9 mouse cellular contexts compared by ENCODE assay signal in the genomic region with DNA sequence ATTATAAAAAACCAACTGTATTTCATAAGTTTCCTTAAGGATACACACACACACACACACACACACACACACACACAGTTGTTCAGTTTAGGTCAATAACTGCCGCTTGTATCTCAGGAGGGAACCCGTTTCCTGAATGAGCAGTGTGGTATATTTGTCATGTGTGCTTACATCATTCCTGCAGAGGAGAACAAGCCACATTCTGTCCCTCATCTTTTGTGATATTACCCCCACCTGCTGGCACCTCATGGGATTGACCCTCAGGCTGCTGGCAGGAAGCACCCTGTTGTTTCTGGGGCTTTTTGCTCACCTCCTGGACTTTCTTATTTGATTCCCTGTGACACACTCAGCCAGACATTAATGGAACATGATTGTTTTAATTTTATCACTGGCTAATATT.
DNase-seq lines count a peak whose midpoint lies in the region; ATAC-seq lines count a peak whose summit lies in the region.
"Had no signal": no experiment of that assay in that cellular context is flagged by ENCODE, and none has a peak within 500 bp of the region (broad histone marks: within the 10 kb centered on the region; RNA-seq: fewer than 3 reads in every experiment).

No protein-coding gene starts in this region.

- H3K36me3 ChIP-seq in forebrain, embryonic 11.5 days (ENCODE audit: control insufficient read depth, insufficient read depth, low read length), result no peaks in the 10 kb centered on the region
- H3K36me3 ChIP-seq in liver, embryonic 16.5 days (ENCODE audit: control insufficient read depth, insufficient read depth), result no peaks in the 10 kb centered on the region
- no peaks in the 10 kb centered on the region for H3K36me3 ChIP-seq in neural tube, embryonic 13.5 days
- H3K36me3 ChIP-seq: embryonic facial prominence, embryonic 15.5 days had no signal

- no peaks in the 10 kb centered on the region for H3K27me3 ChIP-seq in forebrain, embryonic 11.5 days (ENCODE audit: control insufficient read depth, insufficient read depth, low read length)
- H3K27me3 ChIP-seq in liver, embryonic 16.5 days (ENCODE audit: control insufficient read depth, insufficient read depth, low read depth, low read length), result no peaks in the 10 kb centered on the region
- no peaks in the 10 kb centered on the region for H3K27me3 ChIP-seq in neural tube, embryonic 13.5 days
- H3K27me3 ChIP-seq: embryonic facial prominence, embryonic 15.5 days had no signal

- H3K9ac ChIP-seq in forebrain, embryonic 11.5 days (ENCODE audit: low read length), result no peak overlapping the region
- H3K9ac ChIP-seq in liver, embryonic 16.5 days (ENCODE audit: low read depth, low read length), result no peak overlapping the region
- no peak overlapping the region for H3K9ac ChIP-seq in neural tube, embryonic 13.5 days
- H3K9ac ChIP-seq: embryonic facial prominence, embryonic 15.5 days had no signal

- DNase-seq in CD4-positive helper T cell, adult 2 months (ENCODE audit: low read depth, low spot score), result peak; percentile 16
- peak; percentile 42 to 52 for DNase-seq in adrenal gland, postnatal 4 days (ENCODE audit: low spot score in 2 of 2)
- peak; percentile 75 for DNase-seq in forebrain, embryonic 11.5 days (ENCODE audit: low spot score)
- peak; percentile 32 to 49 for DNase-seq in heart, postnatal 36 days
- DNase-seq in layer of hippocampus, adult 11-12 months (ENCODE audit: low spot score), result peak; percentile 79
- peak; percentile 13 to 25 for DNase-seq in thymus, adult 18-20 months

- WGBS in forebrain, embryonic 11.5 days, result 9% methylated on average over 2 of the region's 2 CpGs
- 0% methylated on average over 2 of the region's 2 CpGs for WGBS in liver, embryonic 16.5 days (ENCODE audit: insufficient replicate concordance)
- WGBS in neural tube, embryonic 13.5 days, result 4% methylated on average over 2 of the region's 2 CpGs

- no peak overlapping the region for H3K4me2 ChIP-seq in forebrain, embryonic 11.5 days (ENCODE audit: low read depth, low read length, severe bottlenecking)
- no peak overlapping the region for H3K4me2 ChIP-seq in liver, embryonic 16.5 days (ENCODE audit: low read depth, low read length)
- H3K4me2 ChIP-seq in neural tube, embryonic 13.5 days, result no peak overlapping the region
- H3K4me2 ChIP-seq: embryonic facial prominence, embryonic 15.5 days had no signal

- H3K27ac ChIP-seq in forebrain, embryonic 11.5 days (ENCODE audit: low read depth, low read length), result no peak overlapping the region
- H3K27ac ChIP-seq in liver, embryonic 16.5 days (ENCODE audit: low read length), result no peak overlapping the region
- no peak overlapping the region for H3K27ac ChIP-seq in neural tube, embryonic 13.5 days (replicated peaks)
- H3K27ac ChIP-seq: embryonic facial prominence, embryonic 15.5 days had no signal

- H3K4me1 ChIP-seq in forebrain, embryonic 11.5 days (replicated peaks; ENCODE audit: control insufficient read depth, insufficient read depth, low read length), result no peaks in the 10 kb centered on the region
- H3K4me1 ChIP-seq in liver, embryonic 16.5 days (ENCODE audit: control insufficient read depth, low read depth, low read length), result no peaks in the 10 kb centered on the region
- no peaks in the 10 kb centered on the region for H3K4me1 ChIP-seq in neural tube, embryonic 13.5 days (replicated peaks)
- H3K4me1 ChIP-seq: embryonic facial prominence, embryonic 15.5 days had no signal

- peak; percentile 85 for ATAC-seq in forebrain, embryonic 11.5 days (replicated peaks; ENCODE audit: low FRiP score)
- ATAC-seq in liver, embryonic 16.5 days (ENCODE audit: low read depth), result peak; percentile 58; the same call in 1 of the 2 replicates
- ATAC-seq in neural tube, embryonic 13.5 days (ENCODE audit: low read depth), result peak; percentile 86

- H3K9me3 ChIP-seq in forebrain, embryonic 11.5 days (ENCODE audit: control insufficient read depth, low read length), result no peaks in the 10 kb centered on the region
- H3K9me3 ChIP-seq in liver, embryonic 16.5 days (replicated peaks; ENCODE audit: control insufficient read depth, low read length), result no peaks in the 10 kb centered on the region
- no peaks in the 10 kb centered on the region for H3K9me3 ChIP-seq in neural tube, embryonic 13.5 days
- H3K9me3 ChIP-seq: embryonic facial prominence, embryonic 15.5 days had no signal

- H3K4me3 ChIP-seq in forebrain, embryonic 11.5 days (ENCODE audit: low read depth, low read length), result no peak overlapping the region
- H3K4me3 ChIP-seq in liver, embryonic 16.5 days (ENCODE audit: low read depth, low read length), result no peak overlapping the region
- H3K4me3 ChIP-seq in neural tube, embryonic 13.5 days, result no peak overlapping the region
- H3K4me3 ChIP-seq: embryonic facial prominence, embryonic 15.5 days had no signal

- intact Hi-C loops in heart, postnatal 36 days (cut with DNase I), result loop anchor here (2.0 kb wide), 2 partner anchors 112 to 428 kb away; no protein-coding TSS in a partner anchor

Comparison
In these comparisons a context has a peak if more than half of its experiments do, and no peak if none do; other contexts are left out.
1. DNase-seq: peak in every context shown above with its lines; median percentile 79 in layer of hippocampus, adult 11-12 months; 75 in forebrain, embryonic 11.5 days; 47 in adrenal gland, postnatal 4 days; 40 in heart, postnatal 36 days; 19 in thymus, adult 18-20 months; 16 in CD4-positive helper T cell, adult 2 months.